Mouse (Mus musculus) stomach, embryonic 16.5 days (tissue): ENCODE measurements around the gene Dysf. TPM values are rescaled to one million over a fixed set of nuclear protein-coding genes. Genes with fewer than 3 reads are reported as not detected.

Experiments
- ATAC-seq: fragments of 200-750 bp; cut with Nextera tagmentation; 2 replicates; pipeline ENCODE4 v1.8.0; 2017; ENCODE audit warnings: moderate number of reproducible peaks, moderate TSS enrichment; ENCODE audit not compliant: insufficient read depth, low FRiP score
- H3K27ac ChIP-seq: fragments of 300-500 bp; sonication (generic); 2 replicates; pipeline ENCODE4 v1.5.1; 2014; ENCODE audit warnings: low read length
- H3K27me3 ChIP-seq: fragments of 300-500 bp; sonication (generic); 2 replicates; pipeline ENCODE4 v1.6.1; 2014; ENCODE audit warnings: low read length, control low read depth, mixed read lengths; ENCODE audit not compliant: control insufficient read depth, insufficient read depth
- H3K36me3 ChIP-seq: fragments of 300-500 bp; sonication (generic); 2 replicates; pipeline ENCODE4 v1.6.1; 2014; ENCODE audit warnings: low read length; ENCODE audit not compliant: control insufficient read depth, insufficient read depth
- H3K4me1 ChIP-seq: fragments of 300-500 bp; sonication (generic); 2 replicates; pipeline ENCODE4 v1.6.1; 2014; ENCODE audit warnings: low read length, control low read depth, mixed read lengths; ENCODE audit not compliant: control insufficient read depth, insufficient read depth
- H3K4me2 ChIP-seq: fragments of 300-500 bp; sonication (generic); 2 replicates; pipeline ENCODE4 v1.6.1; 2014; ENCODE audit warnings: low read depth, low read length, mixed read lengths
- H3K4me3 ChIP-seq: fragments of 300-500 bp; sonication (generic); replicated peaks from 2 replicates; pipeline ENCODE4 v1.5.1; 2014; ENCODE audit warnings: mild to moderate bottlenecking, low read length
- H3K9ac ChIP-seq: fragments of 300-500 bp; sonication (generic); 2 replicates; pipeline ENCODE4 v1.6.1; 2014; ENCODE audit warnings: low read length
- H3K9me3 ChIP-seq: fragments of 300-500 bp; sonication (generic); replicated peaks from 2 replicates; pipeline ENCODE4 v1.6.1; 2016; ENCODE audit warnings: low read length, control low read depth; ENCODE audit not compliant: control insufficient read depth
- WGBS: fragments of 180-500 bp; shearing (Covaris S2); extraction: QIAGEN DNeasy Blood & Tissue Kit; methylation state at CpG from one replicate; pipeline ENCODE4 v1.1.7; 2014; 5-methylcytosine and 5-hydroxymethylcytosine counted together
- polyA plus RNA-seq: library from polyadenylated mRNA; unstranded; fragments of >200 nt; fragmentation: Nextera tagmentation; extraction: Ambion mirVana; gene quantifications from 2 replicates; pipeline ENCODE4 v1.2.1, GENCODE M21; 2015

Dysf gene
- polyA plus RNA-seq, 1 experiment from 2014 or later = 9.6 TPM

DNA sequence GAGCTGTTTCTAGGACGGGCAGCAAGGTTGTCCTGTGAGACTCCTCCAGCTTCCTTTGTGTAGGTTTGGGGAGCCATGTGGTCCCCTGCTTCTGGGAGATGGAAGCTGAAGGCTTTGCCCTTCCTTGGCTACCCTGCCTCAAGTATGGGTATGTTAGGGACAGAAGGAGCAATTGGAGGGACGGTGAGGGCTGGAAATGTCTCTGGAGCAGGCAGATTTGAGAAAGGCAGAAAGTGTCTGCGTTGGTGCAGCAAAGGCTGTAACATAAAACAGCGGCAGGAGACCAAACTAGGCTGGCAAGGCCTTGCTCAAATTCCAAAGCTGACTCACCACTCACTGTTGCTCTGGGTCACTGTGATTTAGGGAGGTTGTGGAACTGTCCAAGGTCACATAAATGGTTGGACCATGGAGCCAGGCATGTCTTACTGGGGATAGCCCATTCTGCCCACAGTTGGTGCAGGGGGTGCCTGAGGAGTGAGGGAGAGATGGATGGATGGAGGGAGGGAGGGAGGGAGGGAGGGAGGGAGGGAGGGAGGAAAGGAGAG, 148.2 kb downstream of the Dysf start:
- ATAC-seq = no peak
- WGBS = 73% methylated on average over 4 of the region's 4 CpGs
- H3K27ac ChIP-seq = no peak overlapping the region

DNA sequence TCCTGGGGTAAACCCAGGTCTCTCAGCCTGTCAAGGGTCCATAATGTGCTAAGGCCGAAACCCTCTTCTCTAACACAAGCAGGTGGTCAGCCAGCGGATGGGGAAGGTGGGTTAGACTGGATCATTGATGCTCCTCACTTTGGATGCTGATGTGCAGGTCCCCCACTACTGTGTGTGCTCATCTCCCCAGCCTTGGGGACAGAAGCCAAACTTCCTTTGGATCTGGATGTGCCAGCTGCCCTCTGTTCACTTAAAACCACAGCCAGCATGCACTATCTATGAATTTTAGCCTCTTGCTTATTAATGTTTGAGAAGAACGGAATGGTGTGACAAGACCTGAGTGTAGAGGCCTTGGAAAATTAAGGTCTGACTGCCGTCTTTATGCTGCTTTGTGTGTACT, 150.7 kb downstream of the Dysf start:
- H3K27ac ChIP-seq = no peak overlapping the region
- H3K27me3 ChIP-seq = no peaks in the 10 kb centered on the region
- H3K4me1 ChIP-seq = no peaks in the 10 kb centered on the region
- no peak overlapping the region for H3K4me2 ChIP-seq
- no peak overlapping the region for H3K9ac ChIP-seq
- no peak for ATAC-seq
- no peak overlapping the region for H3K4me3 ChIP-seq
- 84% methylated on average over 4 of the region's 4 CpGs for WGBS
- no peaks in the 10 kb centered on the region for H3K36me3 ChIP-seq
- no peaks in the 10 kb centered on the region for H3K9me3 ChIP-seq

More for the DNA sequence above, 148.2 kb downstream of the Dysf start:
- Histone ChIP-seq H3K4me3 (no peak overlapping the region), H3K27me3 (no peaks in the 10 kb centered on the region), H3K4me2 (no peak overlapping the region), H3K36me3 (no peaks in the 10 kb centered on the region), H3K4me1 (no peaks in the 10 kb centered on the region), H3K9me3 (no peaks in the 10 kb centered on the region), H3K9ac (no peak overlapping the region)

DNA sequence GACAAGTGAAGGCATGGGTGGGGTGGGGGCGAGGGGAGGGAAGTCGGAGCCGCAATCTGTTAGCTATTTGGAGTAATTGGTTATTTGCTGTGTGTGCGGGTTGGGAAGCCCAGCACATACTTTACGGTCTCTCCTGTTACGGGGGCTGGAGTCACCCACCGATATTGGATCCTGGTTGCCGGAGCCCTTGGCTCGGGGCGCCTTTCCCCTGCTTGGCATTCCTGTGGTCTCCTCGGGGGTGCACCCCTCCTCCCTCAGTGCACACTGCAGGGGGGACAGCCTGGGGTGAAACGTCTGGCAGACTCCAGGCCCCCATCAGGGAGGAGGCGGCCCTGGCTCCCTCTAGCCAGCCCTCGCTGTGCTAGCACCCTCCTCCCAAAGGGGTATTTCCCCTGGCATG, 159.2 kb downstream of the Dysf start:
- H3K4me3 ChIP-seq = no peak overlapping the region
- H3K27ac ChIP-seq = no peak overlapping the region
- no peaks in the 10 kb centered on the region for H3K4me1 ChIP-seq
- WGBS = 80% methylated on average over 14 of the region's 14 CpGs
- H3K36me3 ChIP-seq = no peaks in the 10 kb centered on the region
- no peaks in the 10 kb centered on the region for H3K27me3 ChIP-seq
- ATAC-seq = no peak
- no peak overlapping the region for H3K4me2 ChIP-seq
- no peaks in the 10 kb centered on the region for H3K9me3 ChIP-seq
- no peak overlapping the region for H3K9ac ChIP-seq

DNA sequence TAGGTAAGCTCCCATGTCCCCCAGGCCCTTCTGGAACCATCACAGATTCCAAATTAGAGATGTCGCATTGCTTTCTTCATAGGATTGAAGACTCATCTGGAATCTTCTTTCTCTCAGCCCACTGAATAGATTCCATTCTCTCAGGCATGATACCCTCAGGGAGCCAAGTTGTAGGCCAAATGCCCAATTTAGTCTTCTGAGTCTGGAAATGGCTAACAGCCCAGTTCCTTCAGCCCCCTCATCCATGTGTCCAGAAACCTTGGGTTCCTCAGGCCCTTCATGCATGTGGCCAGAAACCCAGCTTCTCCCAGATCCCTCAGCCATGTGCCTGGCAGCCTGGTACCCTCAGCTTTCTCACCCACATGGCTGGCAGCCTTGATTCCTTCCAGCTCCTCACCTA, 160.2 kb downstream of the Dysf start:
- no peak for ATAC-seq
- H3K4me1 ChIP-seq = no peaks in the 10 kb centered on the region
- H3K36me3 ChIP-seq = no peaks in the 10 kb centered on the region
- no peak overlapping the region for H3K27ac ChIP-seq
- no peak overlapping the region for H3K4me3 ChIP-seq
- 92% methylated on average over 1 of the region's 1 CpGs for WGBS
- H3K9ac ChIP-seq = no peak overlapping the region
- H3K9me3 ChIP-seq = no peaks in the 10 kb centered on the region
- no peaks in the 10 kb centered on the region for H3K27me3 ChIP-seq
- H3K4me2 ChIP-seq = no peak overlapping the region

DNA sequence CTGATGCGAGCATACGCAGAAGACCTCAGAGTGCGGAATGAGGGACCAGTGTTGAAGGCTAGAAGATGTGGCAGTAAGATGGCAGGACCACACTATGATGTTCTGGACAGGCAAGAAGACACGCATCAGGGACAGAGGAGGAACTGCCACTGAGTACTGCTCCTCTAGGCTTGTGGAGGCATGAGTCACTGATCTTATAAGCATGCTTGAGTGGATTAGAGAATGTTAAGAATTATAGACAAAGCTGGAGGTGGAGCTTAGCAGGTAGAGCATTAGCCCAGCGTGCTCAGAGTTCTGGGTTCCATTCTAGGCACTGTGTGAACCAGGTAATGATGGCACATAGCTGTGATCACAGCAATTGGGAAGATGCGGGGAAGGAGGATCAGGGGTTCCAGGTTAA, 165.2 kb downstream of the Dysf start:
- WGBS = 89% methylated on average over 6 of the region's 6 CpGs
- no peak overlapping the region for H3K9ac ChIP-seq
- H3K4me1 ChIP-seq = no peaks in the 10 kb centered on the region
- no peaks in the 10 kb centered on the region for H3K9me3 ChIP-seq
- no peak overlapping the region for H3K4me2 ChIP-seq
- no peaks in the 10 kb centered on the region for H3K36me3 ChIP-seq
- no peak overlapping the region for H3K4me3 ChIP-seq
- no peaks in the 10 kb centered on the region for H3K27me3 ChIP-seq
- no peak overlapping the region for H3K27ac ChIP-seq
- no peak for ATAC-seq

DNA sequence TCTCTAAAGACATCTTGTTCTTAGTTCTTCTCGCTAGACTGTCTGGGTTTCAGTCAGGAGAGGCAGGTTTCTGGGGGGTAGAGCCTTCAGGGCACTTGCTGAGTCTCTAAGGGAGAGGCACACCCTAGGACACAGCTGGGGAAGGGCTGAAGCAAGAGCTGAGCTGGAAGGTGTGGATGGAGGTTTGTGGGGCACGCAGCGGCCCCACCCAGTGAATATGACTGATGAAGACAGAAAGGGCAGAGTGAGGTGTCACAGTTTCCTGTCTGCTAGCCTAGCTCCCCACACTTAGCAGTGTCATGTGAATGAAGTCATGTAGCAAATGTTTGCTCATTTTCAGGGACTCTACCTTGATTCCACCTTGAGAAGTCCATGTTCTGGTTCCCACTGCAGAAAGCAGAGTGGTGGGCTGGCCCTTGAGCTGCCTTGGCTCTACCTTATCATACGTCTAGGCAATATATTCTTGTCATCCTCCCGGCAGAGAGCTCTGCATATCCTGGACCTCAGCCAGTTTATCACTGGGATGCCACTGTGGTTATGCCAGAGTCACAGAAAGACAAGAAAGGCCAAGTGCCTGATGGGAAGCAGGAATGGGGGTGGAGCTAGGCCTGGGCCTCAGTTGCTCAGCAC, 170.5 kb downstream of the Dysf start:
- no peaks in the 10 kb centered on the region for H3K9me3 ChIP-seq
- no peak overlapping the region for H3K27ac ChIP-seq
- no peak overlapping the region for H3K4me3 ChIP-seq
- H3K9ac ChIP-seq = no peak overlapping the region
- 58% methylated on average over 5 of the region's 5 CpGs for WGBS
- ATAC-seq = no peak
- no peaks in the 10 kb centered on the region for H3K36me3 ChIP-seq
- no peak overlapping the region for H3K4me2 ChIP-seq
- H3K4me1 ChIP-seq = no peaks in the 10 kb centered on the region
- no peaks in the 10 kb centered on the region for H3K27me3 ChIP-seq

DNA sequence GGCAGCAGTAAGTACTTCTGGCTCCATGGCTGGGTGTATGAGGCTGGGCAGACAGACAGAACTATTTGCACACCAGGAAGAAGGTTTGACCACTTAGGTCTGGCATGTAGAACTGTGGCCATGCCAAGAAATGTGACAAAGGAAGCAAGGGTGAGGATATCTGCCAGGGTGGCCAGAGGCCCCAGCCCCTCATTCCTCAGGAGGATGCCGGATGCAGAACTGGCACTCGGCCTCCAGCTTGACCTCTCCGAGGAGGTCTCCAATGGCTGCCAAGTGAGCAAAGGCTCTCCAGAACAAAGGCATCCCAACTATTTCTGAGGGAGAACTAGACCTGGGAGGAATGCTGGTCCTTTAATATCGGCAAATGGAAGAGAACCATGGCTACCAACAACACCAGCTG, 173.1 kb downstream of the Dysf start:
- no peak for ATAC-seq
- H3K27ac ChIP-seq = no peak overlapping the region
- no peaks in the 10 kb centered on the region for H3K36me3 ChIP-seq
- 22% methylated on average over 4 of the region's 4 CpGs for WGBS
- no peak overlapping the region for H3K9ac ChIP-seq
- no peaks in the 10 kb centered on the region for H3K9me3 ChIP-seq
- H3K4me3 ChIP-seq = no peak overlapping the region
- H3K4me2 ChIP-seq = no peak overlapping the region
- no peaks in the 10 kb centered on the region for H3K27me3 ChIP-seq
- H3K4me1 ChIP-seq = no peaks in the 10 kb centered on the region

DNA sequence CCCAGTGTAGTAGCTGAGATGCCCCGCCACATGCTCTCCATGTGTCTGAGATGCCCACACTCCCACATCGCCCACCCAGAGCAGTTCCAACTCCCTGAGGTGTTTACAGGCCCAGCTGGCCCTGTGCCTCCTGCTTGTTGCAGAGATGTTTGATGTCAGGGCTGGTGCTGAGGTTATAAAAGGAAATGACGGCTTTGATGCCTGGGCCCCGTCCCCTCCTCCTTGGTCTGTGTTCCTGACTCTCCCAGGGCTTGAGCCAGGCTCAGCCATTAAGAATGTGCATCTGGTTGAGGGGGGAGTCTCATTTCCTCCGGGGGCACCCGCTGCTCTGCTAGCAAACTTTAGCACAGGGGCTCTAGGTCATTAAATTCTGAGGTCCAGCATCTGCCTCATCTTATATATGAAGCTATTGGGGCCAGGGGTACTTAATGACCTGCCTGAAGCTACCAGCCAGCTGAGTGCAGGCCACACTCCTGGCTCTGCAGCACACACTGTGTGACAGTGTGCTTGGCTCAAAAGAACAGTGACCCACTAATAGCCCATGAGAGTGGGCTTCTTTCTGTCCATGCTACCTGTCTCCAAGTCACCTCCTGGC, 183.4 kb downstream of the Dysf start:
- Histone ChIP-seq H3K9me3 (no peaks in the 10 kb centered on the region), H3K9ac (no peak overlapping the region), H3K27me3 (no peaks in the 10 kb centered on the region), H3K4me1 (no peaks in the 10 kb centered on the region), H3K4me2 (no peak overlapping the region), H3K27ac (no peak overlapping the region), H3K36me3 (no peaks in the 10 kb centered on the region), H3K4me3 (no peak overlapping the region)
- ATAC-seq = no peak
- WGBS = 62% methylated on average over 6 of the region's 6 CpGs

DNA sequence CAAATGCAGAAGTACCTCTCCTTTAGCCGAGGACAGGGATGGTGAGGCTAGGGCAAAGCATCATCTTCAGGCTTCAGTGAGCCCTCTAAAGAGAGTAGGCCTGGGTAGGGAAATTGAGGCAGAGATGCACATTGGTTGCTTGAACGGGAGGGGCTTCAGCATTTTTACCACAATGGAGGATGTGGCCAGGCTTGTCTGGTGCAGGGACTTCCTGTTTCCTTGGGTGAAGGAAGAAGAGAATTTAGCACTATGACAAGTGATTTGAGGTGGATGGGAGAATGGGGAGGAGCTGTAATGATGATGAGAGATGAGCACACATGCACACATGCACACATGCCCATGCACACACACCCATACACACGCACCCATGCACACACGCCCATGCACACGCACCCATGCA, 188.1 kb downstream of the Dysf start:
- WGBS = 95% methylated on average over 5 of the region's 5 CpGs
- ATAC-seq = no peak
- Histone ChIP-seq H3K9ac (no peak overlapping the region), H3K4me3 (no peak overlapping the region), H3K27me3 (no peaks in the 10 kb centered on the region), H3K4me2 (no peak overlapping the region), H3K27ac (no peak overlapping the region), H3K4me1 (no peaks in the 10 kb centered on the region), H3K9me3 (no peaks in the 10 kb centered on the region; the same call in 1 of the 2 replicates), H3K36me3 (no peaks in the 10 kb centered on the region)
